Mouse (Mus musculus): ENCODE data around the gene Adamtsl4.
"Not testable (repeated sequence)": the region's sequence is repeated elsewhere in the genome, so short reads cannot be mapped to it uniquely, and the experiment has no call there.

Adamtsl4 gene

DNA sequence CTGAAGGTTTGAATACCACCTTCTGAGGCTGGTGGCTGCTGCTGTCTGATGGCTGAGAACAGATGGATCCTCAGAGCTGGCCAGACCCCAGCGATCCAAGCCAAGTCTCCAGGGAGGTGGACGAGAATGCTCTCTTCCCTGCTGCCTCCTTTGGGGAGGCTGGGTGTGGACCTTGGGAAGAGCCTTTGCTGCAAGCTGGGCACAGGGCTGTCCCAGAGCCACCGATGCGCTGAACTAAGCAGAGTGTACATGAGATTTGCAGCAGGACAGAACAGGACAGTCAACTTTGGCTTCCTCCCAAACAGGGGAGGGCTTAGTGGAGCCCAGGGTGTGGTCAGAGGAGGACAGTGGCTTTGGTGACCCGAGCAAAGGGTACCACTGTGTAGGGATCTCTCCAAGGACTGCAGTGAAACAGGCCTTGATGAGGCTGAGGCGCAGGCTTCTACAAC, 12.5 kb upstream of the Adamtsl4 start:
- DNase-seq (ENCODE audit: low spot score), result no peak

DNA sequence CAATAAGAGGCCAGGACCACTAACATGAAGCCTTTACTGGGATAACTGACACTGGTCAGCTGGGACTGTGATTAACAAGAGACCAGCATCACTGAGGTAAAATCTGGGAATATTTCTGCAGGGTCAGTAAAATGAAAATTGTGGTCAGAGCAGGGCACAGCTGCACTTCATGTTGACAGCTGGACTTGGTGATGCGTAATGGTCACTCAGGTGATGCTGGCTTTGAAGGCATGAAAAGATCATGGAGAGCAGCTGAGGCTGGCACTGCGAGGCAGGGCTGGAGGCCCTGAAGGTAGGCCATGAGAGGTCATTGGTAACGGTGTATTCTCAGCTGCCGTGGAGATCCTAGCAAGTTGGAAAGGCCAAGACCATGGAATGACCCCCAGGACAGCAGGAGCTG, 10.6 kb upstream of the Adamtsl4 start:
- no peak for DNase-seq (ENCODE audit: low spot score)

GRCm38 (mm10) chr3:95696360-95696759, 8.6 kb upstream of the Adamtsl4 start:
- DNase-seq (ENCODE audit: low spot score), result no peak

DNA sequence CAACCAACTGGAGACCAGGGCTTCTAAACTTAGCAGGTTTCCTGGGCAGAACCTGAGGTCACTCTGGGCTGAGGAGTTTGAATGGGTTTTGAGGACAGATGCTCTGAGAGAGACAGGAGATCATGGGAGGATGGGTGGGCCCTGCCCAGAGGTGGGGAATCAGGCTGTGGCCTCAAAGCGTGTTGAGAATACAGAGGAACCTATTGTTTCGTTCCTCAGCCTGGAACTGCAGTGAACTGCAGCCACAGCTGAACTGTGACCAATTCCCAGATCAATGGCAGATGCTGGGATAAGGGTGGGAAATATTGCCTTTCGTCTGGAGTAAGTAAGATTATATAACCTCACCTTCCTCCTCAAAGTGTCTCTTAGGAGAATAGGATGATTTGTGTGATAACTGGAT, 8.1 kb upstream of the Adamtsl4 start:
- DNase-seq (ENCODE audit: low spot score), result no peak

DNA sequence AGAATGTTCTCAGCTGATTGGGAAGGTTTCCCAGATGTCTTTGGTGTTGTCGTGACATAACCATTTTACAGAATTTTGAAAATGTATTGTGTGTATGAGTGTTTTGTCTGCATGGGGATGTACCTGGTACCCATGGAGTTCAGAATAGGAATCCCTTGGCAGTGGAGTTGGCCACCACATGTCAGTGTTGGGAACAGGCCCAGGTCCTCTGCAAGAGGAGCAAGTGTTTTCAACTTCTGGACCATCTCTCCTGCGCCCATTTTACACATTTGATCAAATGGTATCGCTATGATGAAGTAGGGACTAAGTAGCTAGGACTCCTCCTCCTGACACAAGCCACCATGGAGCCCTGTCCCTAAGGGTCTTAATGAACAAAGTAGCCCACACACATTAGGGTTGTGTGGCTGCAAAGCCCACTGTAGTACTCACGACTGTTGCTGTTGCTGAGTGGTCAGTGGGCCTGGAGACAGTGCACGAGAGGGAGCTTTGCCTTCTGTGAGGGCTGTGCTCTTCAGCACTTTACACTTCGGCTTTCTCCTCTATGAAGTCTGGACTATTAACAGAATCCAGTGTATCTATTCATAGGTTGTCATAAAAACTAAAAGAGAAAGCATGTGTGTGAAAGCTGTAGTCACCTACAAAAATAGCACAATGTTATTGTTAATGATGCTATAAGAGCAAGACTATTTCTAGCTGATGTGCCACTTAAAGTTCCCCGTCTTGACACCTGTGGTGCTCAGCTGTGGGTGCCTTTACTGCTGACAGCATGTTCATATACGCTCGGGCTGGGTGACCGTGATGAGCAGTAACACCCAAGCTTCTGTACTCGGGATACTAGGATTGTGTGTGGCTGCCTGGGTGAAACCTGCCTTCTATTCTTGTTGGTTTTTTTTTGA, 7.3 kb upstream of the Adamtsl4 start:
- no peak for DNase-seq (ENCODE audit: low spot score)

GRCm38 (mm10) chr3:95693821-95694807, 6.4 kb upstream of the Adamtsl4 start:
- DNase-seq (ENCODE audit: low spot score), result no peak

- no peak for DNase-seq (ENCODE audit: low spot score)
Observed at GRCm38 (mm10) chr3:95692677-95693076, 5.0 kb upstream of the Adamtsl4 start.

DNA sequence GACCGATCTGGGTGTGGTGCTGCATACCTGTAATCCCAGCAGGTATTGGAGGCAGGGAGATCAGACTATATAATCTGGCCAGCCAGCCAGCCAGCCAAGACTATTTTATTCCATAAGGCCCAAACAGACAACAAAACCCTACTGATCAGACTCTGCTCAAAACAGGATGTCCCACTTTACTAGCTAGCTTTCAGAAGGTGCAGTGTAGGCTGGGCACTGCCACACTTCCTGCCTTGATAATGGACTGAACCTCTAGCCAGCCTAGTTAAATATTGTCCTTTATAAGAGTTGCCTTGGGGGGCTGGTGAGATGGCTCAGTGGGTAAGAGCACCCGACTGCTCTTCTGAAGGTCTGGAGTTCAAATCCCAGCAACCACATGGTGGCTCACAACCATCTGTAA, 2.8 kb upstream of the Adamtsl4 start:
- not testable (repeated sequence) for DNase-seq (ENCODE audit: low spot score)

DNA sequence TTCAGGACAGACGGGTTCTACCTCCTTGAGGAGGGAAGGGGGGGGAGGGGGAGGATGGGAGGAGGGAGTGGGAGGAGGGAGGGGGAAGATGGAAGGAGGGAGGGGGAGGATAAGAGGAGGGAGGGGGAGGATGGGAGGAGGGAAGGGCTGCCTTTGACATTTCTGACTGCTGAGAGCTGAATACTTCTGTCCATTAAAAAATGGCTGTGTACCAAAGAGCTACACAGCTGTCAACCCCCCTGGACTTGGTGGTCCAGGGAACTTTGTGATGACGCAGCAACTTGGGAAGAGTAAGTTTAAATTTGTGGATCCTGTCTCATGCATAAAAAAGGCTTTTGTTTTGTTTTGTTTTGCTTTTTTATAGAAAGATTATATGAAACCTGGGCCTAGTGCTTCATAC, 2.2 kb upstream of the Adamtsl4 start:
- no peak for DNase-seq (ENCODE audit: low spot score)

DNA sequence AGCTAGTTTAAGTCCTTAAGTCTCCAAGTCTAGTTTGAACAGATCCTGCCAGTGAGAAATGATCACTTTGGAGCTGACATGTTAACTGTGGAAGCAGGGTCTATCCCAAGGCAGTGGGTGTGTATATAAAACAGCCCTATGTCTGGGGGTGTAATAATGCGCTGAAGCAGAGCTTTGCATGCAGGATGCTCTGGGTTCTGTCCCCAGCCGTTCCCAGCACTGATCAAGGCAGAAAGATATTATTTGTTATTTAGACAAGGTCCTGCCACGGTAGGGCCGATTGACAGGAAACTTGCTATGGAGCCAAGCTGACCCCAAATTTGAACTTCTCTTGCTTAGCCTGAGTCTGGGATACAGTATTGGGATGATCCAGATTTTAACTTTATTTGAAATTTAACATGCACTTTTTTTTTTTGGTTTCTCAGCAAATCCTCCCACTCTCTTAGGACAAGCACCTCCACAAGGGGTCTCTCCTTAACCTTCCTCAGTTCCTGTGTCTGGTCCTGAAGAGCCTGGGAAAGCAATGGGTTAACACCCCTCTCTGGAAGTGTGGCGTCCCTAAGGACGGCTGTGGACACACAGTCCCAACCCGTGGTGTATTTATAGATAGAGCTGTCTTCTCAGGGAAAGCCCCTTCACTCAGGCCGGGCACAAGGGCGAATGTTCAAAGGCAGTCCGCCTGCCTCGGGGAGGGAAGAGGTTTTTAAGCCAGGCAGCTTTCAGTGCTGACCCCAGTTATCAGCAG, 1.6 kb upstream of the Adamtsl4 start:
- no peak for DNase-seq (ENCODE audit: low spot score)

GRCm38 (mm10) chr3:95687168-95687523, 571 bp downstream of the Adamtsl4 start:
- DNase-seq (ENCODE audit: low spot score), result no peak

- no peak for DNase-seq (ENCODE audit: low spot score)
Observed at GRCm38 (mm10) chr3:95686492-95687167, 1.1 kb downstream of the Adamtsl4 start.

DNA sequence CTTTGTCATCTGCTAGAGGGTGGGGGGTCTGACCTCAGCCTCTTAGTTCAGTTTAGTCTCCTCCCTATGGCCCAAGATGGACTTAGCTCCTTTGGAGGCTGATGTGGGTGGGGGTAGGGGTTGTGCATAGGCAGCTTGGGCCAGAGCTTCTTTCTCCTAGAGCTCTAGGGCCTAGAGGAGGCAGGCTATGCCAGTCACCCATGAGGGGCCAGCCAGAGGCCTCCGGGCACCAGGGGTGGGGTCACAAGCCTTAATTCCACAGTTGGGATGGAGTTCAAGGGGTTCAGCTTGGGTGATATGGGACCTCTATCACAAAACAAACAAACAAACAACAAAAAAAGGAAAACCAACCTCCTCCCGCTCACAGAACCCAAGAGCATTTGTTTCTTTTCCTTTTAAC, 2.0 kb downstream of the Adamtsl4 start:
- DNase-seq (ENCODE audit: low spot score), result no peak

DNA sequence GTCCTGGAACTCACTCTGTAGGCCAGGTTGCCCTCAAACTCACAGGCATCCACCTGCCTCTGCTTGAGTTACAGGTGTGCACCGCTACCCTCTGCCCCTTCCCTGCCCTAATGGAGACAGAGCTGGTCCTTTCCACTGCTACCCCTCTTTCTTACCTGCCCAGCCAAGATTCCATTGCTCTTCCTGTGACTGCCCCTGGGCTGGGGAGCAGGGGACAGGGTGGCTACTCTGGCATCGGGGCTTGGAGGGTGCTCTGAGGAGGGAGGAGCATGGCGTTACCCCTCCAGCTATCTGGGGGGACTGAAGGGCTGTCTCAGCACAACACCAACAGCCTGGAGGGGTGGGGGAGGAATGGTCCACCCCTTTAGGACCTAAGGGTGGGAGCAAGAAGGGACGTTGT, 2.4 kb downstream of the Adamtsl4 start:
- DNase-seq (ENCODE audit: low spot score), result no peak

- DNase-seq (ENCODE audit: low spot score), result no peak
Observed at GRCm38 (mm10) chr3:95684846-95685245, 2.9 kb downstream of the Adamtsl4 start.

- no peak for DNase-seq (ENCODE audit: low spot score)
Observed at GRCm38 (mm10) chr3:95682878-95683277, 4.8 kb downstream of the Adamtsl4 start.

GRCm38 (mm10) chr3:95681365-95681764, 6.4 kb downstream of the Adamtsl4 start:
- no peak for DNase-seq (ENCODE audit: low spot score)

- DNase-seq (ENCODE audit: low spot score), result no peak
Observed at GRCm38 (mm10) chr3:95680673-95681072, 7.0 kb downstream of the Adamtsl4 start.

- no peak for DNase-seq (ENCODE audit: low spot score)
Observed at GRCm38 (mm10) chr3:95679551-95679950, 8.2 kb downstream of the Adamtsl4 start.

GRCm38 (mm10) chr3:95677420-95678090, 10.2 kb downstream of the Adamtsl4 start:
- no peak for DNase-seq (ENCODE audit: low spot score)
